Mouse (Mus musculus): ENCODE results near the gene Sdc4.

Gene Sdc4

DNA sequence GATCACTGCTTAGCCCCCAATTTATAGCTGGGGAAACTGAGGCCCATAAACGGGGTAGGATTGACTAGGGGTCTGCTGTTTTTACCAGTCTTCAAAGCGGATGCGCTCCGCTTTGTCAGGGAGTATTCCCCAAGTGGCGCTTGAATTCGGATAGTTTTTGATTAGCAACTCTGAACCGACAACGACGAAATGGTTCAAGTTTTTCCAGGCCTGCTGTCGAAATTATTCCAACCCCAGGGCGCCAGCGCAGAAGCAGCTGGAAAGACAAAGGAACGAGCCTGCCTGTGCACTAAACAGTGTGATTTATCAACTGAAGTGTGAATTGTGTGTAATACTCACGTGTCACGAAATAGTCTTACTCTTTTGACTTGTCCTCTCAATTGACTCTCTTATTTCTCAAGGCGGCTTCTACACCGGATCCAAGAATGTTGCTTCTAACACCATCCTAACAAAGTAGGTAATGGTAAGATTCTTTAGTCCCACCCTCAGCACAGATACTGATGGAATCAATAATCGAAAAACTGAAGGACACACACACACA lies at the start of gene Sdc4:
Sdc4 (minus strand) TSS at position 428 of the 541 bp plus-strand sequence.
- 29% methylated on average over 18 of the region's 18 CpGs for WGBS

- WGBS, result 44% methylated on average over 9 of the region's 9 CpGs
Observed at GRCm38 (mm10) chr2:164487812-164488211, 44.1 kb upstream of the Sdc4 start.

- WGBS, result 6% methylated on average over 11 of the region's 11 CpGs
Observed at GRCm38 (mm10) chr2:164487115-164487527, 43.4 kb upstream of the Sdc4 start.

DNA sequence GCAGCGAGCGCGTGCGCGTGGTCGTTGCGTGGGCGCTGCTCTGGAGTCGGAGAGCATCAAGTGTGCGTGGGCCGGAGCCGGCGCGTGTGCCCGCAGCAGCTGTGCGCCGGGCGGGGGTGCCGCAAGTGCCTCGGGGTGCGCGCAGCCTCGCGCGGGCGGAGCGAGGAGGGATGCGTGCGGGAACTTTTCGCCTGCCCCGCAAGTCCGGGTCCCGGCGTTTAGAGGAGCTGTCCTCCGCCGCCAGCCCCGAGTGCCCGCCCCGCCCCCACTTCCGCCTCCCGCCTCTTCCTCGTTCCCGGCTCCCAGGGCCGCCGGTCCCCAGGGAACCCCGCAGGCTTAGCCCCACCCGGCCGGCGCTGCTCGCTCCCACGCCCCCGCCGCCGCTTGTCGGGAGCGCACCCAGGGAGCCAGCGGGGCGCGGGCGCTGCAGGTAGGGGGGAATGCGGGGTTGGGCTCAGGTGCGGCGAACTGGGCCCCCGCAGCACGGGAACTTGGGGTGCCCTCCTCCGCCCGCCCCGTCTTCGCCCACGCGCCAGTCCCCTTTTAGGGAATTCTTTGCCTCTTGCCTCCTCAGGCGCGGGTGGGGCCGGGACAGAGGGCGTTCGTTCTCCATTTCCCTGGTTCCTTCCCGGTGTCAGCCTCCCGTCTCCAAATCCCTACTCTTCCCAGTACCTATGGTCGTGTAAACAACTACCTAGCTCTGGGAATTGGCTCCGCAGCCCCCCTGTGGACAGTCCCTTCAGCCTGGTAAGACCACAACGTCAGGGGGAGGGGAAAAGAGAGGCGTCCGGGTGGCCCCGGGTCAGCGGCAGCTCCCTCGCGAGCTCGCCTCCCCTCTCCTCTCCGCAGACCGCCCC lies 42.8 kb upstream of the Sdc4 start:
- WGBS, result 2% methylated on average over 88 of the region's 90 CpGs

DNA sequence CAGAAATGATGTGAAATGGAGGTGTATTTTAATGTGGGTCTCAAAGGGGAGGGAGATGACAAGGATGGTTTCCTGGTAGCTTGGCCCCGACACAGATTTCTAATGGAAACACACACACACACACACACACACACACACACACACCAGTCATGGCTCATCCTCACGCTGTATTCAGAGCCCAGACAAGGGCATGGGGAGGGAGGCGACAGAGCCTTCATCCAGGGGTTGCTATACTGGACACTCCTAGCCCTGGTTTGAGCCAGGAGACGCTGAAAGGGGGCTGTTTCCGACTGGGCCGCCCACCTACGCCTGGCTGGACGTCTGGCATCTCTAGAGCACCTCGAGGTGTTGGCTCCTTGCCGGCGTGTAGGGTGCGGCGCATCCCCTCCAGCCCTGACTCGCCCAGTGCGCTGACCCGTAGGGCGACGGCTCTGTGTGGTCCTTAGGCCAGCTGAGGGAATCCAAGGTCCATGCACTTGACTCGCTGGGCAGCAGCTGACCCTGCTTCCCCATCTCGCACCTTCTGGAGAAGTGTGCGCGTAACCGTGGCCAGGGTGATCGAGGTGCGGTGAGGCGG lies 42.1 kb upstream of the Sdc4 start, which contains the start of gene Dbndd2:
Dbndd2 (plus strand) TSS at position 426 of the 577 bp plus-strand sequence.
- WGBS, result under 1% methylated on average over 26 of the region's 26 CpGs

DNA sequence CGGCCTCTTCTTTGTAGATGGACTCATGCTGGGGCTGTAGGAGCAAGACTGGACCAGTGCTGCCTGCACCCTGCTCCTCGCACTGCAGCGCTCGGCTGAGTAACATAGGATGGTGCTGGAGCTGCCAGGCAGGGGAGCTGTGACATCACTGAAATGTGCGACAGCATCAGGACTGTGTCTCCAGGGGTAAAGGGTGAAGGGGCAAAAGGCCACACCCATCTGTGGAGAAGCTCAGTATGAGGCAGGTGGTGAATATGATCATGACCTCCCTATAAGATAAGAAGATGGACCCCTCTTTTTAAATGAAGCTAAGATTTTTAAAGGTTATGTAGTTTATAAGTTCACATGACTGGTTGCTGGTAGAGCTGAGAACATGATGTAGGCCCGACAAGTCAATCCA lies 29.9 kb upstream of the Sdc4 start, which contains the start of gene Trp53tg5:
Trp53tg5 (minus strand) TSS at position 101 of the 400 bp plus-strand sequence.
- 92% methylated on average over 6 of the region's 6 CpGs for WGBS

DNA sequence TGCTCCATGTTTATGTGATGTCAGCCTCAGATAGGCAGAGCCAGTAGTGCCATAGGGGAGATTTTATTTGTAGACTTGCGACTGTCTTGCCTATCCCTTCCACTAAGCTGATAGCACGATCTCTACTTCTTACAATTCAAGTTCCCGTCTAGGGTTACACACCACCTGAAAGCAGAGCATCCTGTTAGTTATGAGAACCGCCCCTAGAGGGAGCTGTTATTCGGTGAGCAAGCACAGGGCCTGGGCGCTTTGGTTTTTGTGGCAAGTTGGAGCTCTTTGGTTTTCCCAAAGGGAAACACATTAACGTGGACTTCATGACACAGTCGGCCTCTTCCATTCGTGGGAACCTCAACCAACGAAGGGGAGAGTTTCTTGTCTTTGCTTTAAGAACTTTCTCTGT lies 26.6 kb upstream of the Sdc4 start:
- WGBS, result 37% methylated on average over 10 of the region's 10 CpGs

- 83% methylated on average over 5 of the region's 5 CpGs for WGBS
Observed at GRCm38 (mm10) chr2:164466787-164467186, 23.1 kb upstream of the Sdc4 start.

DNA sequence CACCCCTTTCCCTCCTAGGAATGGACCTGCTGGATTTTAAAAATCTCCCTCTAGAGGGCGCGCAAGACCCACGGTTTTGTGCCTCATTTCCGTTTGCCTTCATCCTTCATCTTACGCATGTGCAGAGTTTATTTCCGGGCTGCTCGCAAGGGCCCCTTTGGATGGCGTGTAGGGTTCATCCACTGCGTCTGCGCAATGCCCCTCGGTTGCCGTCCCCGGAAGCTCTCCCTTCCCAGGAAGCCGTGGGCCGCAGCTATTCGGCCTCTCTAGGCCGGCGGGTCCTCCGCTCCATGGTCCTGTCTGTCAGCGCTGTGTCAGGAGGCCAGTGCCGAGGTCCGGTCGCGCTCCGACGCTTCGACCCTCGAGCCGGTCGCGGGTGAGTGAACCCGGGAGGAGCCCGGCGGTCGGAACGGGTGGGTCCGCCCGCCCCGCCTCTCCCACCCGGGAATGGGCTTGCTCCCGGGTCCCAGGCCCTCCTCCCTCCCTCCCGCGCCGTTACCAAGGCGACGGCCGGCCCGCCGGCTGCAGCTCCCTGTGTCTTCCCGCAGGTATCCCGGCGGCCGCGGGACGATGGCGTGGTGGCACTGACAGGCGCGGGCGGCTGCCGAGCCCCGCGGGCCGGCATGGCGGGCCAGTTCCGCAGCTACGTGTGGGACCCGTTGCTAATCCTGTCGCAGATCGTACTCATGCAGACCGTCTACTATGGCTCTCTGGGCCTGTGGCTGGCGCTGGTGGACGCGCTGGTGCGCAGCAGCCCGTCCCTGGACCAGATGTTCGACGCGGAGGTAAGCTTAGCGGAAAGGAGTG lies 17.3 kb upstream of the Sdc4 start, which contains the start of gene Gm20458:
Gm20458 (plus strand) TSS at position 223 of the 807 bp plus-strand sequence.
- under 1% methylated on average over 74 of the region's 79 CpGs for WGBS

DNA sequence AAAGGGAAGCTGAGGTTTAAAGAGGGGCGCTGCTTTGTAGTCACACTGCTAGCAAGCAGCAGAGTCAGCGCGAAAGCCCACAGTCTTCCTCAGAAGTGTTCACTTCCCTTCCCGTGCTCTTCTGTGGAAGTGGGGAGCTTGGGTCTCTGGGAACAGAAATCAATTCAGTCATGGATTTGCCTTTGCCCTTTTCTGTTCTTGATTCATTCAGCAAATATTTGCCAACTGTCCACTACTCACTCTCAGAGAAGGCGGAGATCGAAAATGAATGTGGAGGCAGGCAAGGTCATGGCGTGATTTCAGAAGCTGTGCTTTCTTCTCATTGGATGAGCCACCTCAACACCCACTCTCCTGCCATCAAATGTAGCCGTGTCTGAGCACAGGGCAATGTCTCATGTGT lies 14.8 kb upstream of the Sdc4 start:
- 86% methylated on average over 8 of the region's 8 CpGs for WGBS

GRCm38 (mm10) chr2:164457942-164458341 lies 14.3 kb upstream of the Sdc4 start:
- 59% methylated on average over 7 of the region's 7 CpGs for WGBS

DNA sequence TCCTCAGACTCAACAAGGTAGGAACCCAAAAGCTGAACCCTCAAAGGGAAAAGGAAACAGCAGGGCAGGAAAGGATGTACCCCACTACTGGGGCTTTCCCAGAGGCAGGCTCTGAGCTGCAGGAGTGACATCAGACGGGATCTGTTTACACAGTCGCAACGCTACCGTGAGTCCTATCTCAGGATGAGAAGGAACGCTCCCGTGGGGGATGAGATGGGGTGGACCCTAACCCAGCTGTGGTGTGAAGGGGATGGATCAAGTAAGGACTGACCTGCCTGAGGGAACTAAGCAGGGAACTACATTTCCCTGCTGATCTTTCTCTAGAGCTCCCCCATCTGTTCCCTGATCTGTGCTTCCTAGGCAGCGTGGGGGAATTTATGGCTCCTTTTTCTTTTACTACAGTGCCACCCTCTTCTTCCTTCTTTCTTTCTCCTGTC lies 13.2 kb upstream of the Sdc4 start, which contains the start of gene Sys1:
Sys1 (plus strand) TSS at position 101 of the 437 bp plus-strand sequence.
- 2% methylated on average over 7 of the region's 7 CpGs for WGBS

GRCm38 (mm10) chr2:164456413-164456812 lies 12.7 kb upstream of the Sdc4 start:
- 89% methylated on average over 1 of the region's 1 CpGs for WGBS

GRCm38 (mm10) chr2:164455421-164456190 lies 11.9 kb upstream of the Sdc4 start:
- 63% methylated on average over 6 of the region's 6 CpGs for WGBS

GRCm38 (mm10) chr2:164454846-164455245 lies 11.2 kb upstream of the Sdc4 start:
- WGBS, result 31% methylated on average over 10 of the region's 10 CpGs

DNA sequence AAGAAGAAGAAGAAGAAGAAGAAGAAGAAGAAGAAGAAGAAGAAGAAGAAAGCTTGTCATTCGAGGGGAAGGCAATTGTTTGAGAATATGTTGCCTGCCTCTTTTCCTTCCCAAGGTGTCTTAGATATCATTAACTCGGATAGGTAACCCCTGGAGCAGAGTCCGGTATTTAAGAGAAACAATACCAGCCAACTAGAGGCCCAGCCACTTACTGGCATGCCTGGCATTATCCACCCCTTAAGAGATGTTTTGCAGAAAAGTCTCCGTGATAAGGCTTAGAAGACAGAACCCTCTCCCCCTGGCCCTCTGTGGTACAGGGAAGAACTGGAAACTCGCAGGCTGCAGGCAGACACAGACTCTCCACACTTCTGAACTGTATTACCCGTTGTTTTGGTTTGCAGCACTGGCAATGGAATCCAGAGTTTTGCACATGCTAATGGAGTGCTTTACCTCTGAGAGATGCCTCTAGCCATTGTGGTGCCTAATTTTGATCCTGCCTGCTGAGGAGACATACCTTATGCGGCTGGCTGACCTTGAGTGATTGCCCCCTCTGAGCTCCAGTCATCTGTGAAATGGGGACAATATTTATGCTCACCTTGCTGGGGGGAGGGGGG lies 10.3 kb upstream of the Sdc4 start:
- WGBS, result 84% methylated on average over 7 of the region's 7 CpGs

DNA sequence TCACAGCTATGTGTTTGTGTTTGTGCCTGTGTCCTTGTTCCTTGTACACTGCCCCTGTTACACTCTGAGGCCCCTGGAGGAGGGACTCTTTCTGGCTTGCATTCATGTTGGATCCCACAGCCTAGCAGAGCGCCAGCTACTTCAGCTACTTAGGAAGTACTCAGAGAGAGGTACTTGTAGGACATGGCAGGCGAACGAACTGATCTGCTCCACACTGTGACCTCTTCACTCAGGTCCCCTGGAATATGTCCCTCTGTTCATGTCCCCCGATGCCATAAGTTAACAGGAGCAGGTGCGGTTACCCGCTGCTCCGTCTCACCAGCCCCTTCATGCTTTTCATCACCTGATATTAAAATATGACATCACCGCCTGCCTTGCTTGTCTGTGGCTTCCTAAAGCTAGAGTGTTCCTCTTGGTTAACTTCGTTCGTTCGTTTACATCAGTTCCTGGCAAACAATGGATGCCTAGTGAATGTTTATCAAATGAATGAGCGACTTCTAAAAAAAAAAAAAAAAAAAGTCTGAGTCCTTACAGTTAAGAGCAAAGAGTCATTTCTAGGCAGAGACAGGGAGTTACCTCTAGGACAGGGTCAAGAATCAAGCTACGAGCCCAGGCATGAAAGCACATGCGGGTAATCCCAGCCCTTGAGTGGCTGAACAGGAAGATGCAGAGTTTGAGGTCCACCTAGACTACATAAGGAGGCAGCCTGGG lies 9.5 kb upstream of the Sdc4 start:
- WGBS, result 87% methylated on average over 14 of the region's 14 CpGs

GRCm38 (mm10) chr2:164452000-164452676 lies 8.5 kb upstream of the Sdc4 start:
- 56% methylated on average over 13 of the region's 13 CpGs for WGBS

Data from cerebral cortex, adult 2 months (tissue).